Mouse (Mus musculus) erythroblast, embryonic 14.5 days (primary cell): ENCODE results near the gene Galnt16.

ENCODE experiments used
- GATA1 ChIP-seq: IDR thresholded peaks from 2 replicates; pipeline ENCODE4 v1.6.1; 2012; ENCODE audit warnings: low read length, inconsistent platforms, mixed read lengths
- TAL1 ChIP-seq: IDR thresholded peaks from 3 replicates; pipeline ENCODE4 v1.6.1; 2012; ENCODE audit warnings: low read length, inconsistent platforms, mixed read lengths

- TF ChIP-seq TAL1: no peak
- TF ChIP-seq GATA1: no peak
These were observed 19.7 kb upstream of the Galnt16 start for GRCm38 (mm10) chr12:80498356-80498755.
